Mouse (Mus musculus): ENCODE data around the gene Rps12. TPM values are rescaled to one million over a fixed set of nuclear protein-coding genes. Genes with fewer than 3 reads are reported as not detected.

The Rps12 gene
- polyA plus RNA-seq, 1 experiment from 2014 or later: 159 TPM

DNA sequence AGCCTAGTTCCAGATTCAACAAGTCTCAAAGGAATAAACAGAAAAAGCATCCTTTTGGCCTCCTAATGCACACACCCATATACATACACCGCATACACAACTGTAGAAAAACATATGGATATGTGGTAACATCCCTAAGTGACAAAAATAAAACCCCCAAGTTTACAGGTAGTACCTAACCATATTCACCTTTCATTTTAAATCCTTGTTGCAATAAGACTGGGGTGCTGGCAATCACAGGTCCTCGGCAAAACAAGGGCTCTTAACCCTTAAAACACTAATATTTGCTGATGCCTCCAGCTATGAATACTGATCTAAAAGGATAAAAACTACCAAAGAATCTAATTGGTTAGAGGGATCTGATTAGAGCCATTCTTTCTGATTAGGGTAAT is 3.6 kb downstream of the Rps12 start:
- 20% methylated on average over 2 of the region's 2 CpGs for WGBS
- Histone ChIP-seq H3K36me3 (peaks cover 48% of the 10 kb centered on the region), H3K27me3 (no peaks in the 10 kb centered on the region), H3K4me3 (replicated peaks) (no peak overlapping the region), H3K9ac (replicated peaks) (no peak overlapping the region), H3K4me1 (replicated peaks) (peaks cover 24% of the 10 kb centered on the region), H3K4me2 (no peak overlapping the region), H3K27ac (no peak overlapping the region), H3K9me3 (no peaks in the 10 kb centered on the region)
- ATAC-seq (ENCODE audit: insufficient number of reproducible peaks, insufficient read depth, low FRiP score, low TSS enrichment, low read depth): no peak

DNA sequence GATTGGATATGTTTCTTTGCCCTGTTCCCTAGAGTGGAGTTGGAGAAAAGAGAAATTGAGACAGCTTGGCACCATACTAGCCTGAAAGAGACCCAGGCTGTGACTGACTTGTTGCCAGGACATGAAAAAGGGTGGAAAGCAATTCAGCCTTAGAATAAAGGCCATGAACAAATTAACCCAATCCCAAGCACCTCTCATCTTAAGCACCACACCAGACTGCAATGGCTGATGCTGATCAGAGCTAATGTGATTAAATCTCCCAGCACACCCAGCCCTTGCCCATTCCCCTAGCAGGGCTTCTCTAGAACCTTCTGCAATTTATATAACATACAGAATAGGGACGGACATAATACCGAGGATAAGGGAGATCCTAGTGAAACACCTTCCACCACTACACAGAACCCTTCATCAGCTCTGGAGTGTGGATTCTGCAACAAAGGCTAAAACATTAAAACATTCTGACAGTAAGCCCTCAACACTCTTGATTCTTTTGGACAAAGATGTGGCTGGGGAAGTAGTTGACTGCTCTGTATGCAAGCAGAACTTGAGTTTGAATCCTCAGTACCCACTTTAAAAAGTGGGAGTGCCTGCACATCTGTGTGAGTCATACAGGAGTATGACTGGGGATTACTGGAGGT is 4.1 kb downstream of the Rps12 start:
- ATAC-seq (ENCODE audit: insufficient number of reproducible peaks, insufficient read depth, low FRiP score, low TSS enrichment, low read depth): no peak
- H3K36me3 ChIP-seq: peaks cover 48% of the 10 kb centered on the region
- peaks cover 19% of the 10 kb centered on the region for H3K4me1 ChIP-seq (replicated peaks)
- no peak overlapping the region for H3K4me2 ChIP-seq
- 37% methylated on average over 2 of the region's 2 CpGs for WGBS
- H3K27me3 ChIP-seq: no peaks in the 10 kb centered on the region
- H3K27ac ChIP-seq: no peak overlapping the region
- H3K9me3 ChIP-seq: no peaks in the 10 kb centered on the region
- no peak overlapping the region for H3K4me3 ChIP-seq (replicated peaks)
- H3K9ac ChIP-seq (replicated peaks): no peak overlapping the region

DNA sequence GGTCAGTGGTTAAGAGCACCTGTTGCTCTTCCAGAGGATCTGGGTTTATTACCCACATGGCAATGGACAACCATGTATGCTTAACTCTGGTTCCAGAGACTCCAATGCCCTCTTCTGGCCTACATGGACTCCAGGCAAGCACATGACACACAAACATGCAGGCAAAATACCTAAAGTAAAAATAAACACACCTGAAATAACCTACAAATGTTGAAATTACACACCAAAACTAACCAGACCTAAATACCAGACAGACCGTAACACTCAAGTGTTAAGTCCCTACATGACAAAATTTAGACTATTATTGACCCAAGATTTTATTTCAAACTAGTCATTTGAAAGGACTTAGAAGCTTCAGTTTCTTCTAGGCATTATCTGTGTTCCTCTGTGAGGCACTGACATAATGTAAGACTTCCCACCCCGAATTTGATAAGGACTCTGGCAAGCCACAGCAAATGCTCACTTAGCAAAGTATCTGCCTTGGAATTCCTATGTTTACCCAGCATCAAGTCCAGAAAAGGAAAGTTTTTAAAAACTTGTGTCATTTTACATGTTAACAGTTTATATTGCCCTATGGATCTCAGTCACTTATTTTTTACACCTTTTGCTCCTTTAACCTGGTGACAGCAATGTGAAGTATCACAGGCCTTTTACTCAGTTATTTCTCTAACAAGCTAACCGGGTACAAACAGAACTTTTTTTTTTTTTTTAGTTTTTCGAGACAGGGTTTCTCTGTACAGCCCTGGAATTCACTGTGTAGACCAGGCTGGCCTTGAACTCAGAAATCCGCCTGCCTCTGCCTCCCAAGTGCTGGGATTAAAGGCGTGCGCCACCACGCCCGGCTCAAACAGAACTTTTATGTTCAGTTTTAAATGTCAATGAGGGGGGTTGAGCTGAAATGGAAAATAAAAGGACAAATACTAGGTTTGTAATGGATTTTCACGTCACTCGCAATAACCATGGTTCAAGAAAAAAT is 5.0 kb downstream of the Rps12 start:
- Histone ChIP-seq H3K27me3 (no peaks in the 10 kb centered on the region), H3K36me3 (peaks cover 48% of the 10 kb centered on the region), H3K9me3 (no peaks in the 10 kb centered on the region), H3K4me3 (replicated peaks) (no peak overlapping the region), H3K4me2 (no peak overlapping the region), H3K4me1 (replicated peaks) (peaks cover 18% of the 10 kb centered on the region), H3K27ac (no peak overlapping the region), H3K9ac (replicated peaks) (no peak overlapping the region)
- 80% methylated on average over 11 of the region's 11 CpGs for WGBS
- ATAC-seq (ENCODE audit: insufficient number of reproducible peaks, insufficient read depth, low FRiP score, low TSS enrichment, low read depth): no peak

DNA sequence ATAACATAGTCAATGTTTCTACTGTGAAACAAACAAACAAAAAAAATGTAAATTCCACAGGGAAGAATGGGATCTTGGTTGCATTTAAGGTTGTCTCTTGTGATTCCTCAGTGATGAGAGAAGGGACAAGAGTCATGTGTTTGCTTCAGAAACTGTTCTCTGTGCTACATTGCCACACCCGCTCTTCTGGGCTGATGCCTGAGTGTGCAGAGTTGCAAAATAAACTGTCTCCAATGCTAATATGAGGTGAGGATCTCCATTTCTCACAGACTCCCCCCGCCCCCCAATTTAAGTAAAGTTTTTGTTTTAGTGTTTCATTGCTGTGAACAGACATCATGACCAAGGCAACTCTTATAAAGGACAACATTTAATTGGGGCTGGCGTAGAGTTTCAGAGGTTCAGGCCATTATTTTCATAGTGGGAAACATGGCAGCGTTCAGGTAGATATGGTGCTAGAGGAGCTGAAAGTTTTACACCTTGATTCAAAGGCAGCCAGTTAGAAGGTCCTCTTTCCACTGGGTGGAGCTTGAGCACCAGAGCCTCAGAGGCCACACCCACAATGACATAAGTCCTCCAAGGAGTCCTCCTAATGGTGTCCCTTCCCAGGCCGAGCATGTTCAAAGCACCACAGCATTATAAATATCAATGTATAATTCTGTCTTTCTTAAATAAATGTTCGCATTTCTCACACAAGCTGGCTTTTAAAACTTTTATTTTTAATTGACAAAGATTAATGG is 6.4 kb downstream of the Rps12 start:
- no peak overlapping the region for H3K4me2 ChIP-seq
- H3K36me3 ChIP-seq: peaks cover 45% of the 10 kb centered on the region
- no peaks in the 10 kb centered on the region for H3K27me3 ChIP-seq
- H3K9me3 ChIP-seq: no peaks in the 10 kb centered on the region
- H3K4me1 ChIP-seq (replicated peaks): peaks cover 11% of the 10 kb centered on the region
- 87% methylated on average over 6 of the region's 6 CpGs for WGBS
- H3K9ac ChIP-seq (replicated peaks): no peak overlapping the region
- H3K4me3 ChIP-seq (replicated peaks): no peak overlapping the region
- ATAC-seq (ENCODE audit: insufficient number of reproducible peaks, insufficient read depth, low FRiP score, low TSS enrichment, low read depth): no peak
- H3K27ac ChIP-seq: no peak overlapping the region

DNA sequence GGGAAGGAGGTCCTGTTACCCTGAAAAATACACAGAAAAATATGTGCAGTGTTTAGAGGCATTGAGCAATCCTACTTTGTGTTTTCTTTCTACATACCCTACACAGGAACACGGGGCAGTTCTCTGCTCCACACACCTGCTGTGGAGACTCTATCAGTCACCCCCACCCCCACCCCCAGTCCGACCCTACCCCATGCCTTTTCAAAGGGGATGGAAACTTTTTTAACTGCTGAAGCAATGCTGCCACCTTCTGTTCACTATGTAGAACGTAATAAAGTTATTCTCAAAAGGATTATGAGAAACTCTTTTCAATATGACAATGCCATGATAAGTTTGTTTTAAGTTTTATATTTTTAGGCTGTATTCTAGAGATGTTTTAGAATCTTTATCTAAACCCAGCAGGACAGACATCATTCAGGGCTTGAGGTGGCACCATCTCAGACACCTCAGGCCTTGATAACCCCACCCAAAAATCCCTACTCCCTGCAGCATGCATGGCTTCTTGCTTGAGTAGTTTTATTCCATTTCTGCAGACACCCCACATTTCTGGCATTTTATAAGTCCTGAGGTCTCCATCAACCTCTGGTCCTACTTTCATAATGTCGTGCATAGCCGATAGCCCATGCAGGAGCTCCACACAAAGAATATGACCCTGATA is 9.7 kb downstream of the Rps12 start:
- Histone ChIP-seq H3K9ac (replicated peaks) (no peak overlapping the region), H3K27me3 (no peaks in the 10 kb centered on the region), H3K4me1 (replicated peaks) (no peaks in the 10 kb centered on the region; the same call in 1 of the 2 replicates), H3K36me3 (peaks cover 15% of the 10 kb centered on the region; the same call in 1 of the 2 replicates), H3K4me2 (no peak overlapping the region), H3K9me3 (no peaks in the 10 kb centered on the region), H3K4me3 (replicated peaks) (no peak overlapping the region), H3K27ac (no peak overlapping the region)
- peak; percentile 73; the same call in 1 of the 2 replicates for ATAC-seq (ENCODE audit: insufficient number of reproducible peaks, insufficient read depth, low FRiP score, low TSS enrichment, low read depth)
- WGBS: 31% methylated on average over 5 of the region's 5 CpGs

DNA sequence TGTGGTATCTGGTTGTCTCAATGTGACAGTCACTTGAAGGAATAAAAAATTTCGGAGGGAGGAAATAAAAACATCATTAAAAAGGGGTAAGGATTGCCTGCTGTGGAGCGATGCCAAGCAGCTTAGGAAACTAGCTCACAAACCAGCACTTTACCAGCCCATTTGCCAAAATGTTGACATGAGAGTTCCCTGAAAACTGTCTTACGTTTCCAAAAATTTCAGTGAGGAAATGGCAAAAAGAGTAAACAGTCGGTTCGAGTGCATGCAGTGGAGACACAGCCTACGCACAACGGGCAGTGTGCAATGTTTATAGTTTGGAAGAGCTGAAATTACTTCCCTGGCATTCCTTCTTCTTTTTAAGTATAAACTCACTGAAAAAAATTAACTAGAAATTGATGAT is 32.9 kb downstream of the Rps12 start:
- Histone ChIP-seq H3K36me3 (no peaks in the 10 kb centered on the region), H3K9ac (replicated peaks) (no peak overlapping the region), H3K27ac (no peak overlapping the region), H3K9me3 (no peaks in the 10 kb centered on the region), H3K27me3 (no peaks in the 10 kb centered on the region), H3K4me1 (replicated peaks) (peaks cover 15% of the 10 kb centered on the region; the same call in 1 of the 2 replicates), H3K4me3 (replicated peaks) (no peak overlapping the region), H3K4me2 (no peak overlapping the region)
- ATAC-seq (ENCODE audit: insufficient number of reproducible peaks, insufficient read depth, low FRiP score, low TSS enrichment, low read depth): no peak
- WGBS: 48% methylated on average over 7 of the region's 7 CpGs

Other genes with a start within 250 kb of the Rps12 start
- gene Slc18b1, start 9.7 kb upstream of the Rps12 start, polyA plus RNA-seq (2016; fragmentation: Nextera tagmentation; extraction: Ambion mirVana): 13.4 and 15.2 TPM in 2 replicates
- not detected in 2 replicates for gene Vnn3, start 64.2 kb upstream of the Rps12 start, polyA plus RNA-seq (2016; fragmentation: Nextera tagmentation; extraction: Ambion mirVana)
- gene Vnn1, start 107.4 kb upstream of the Rps12 start, polyA plus RNA-seq (2016; fragmentation: Nextera tagmentation; extraction: Ambion mirVana): 0.61 and 1.0 TPM in 2 replicates
- not detected in 2 replicates for gene Taar1, start 133.1 kb upstream of the Rps12 start, polyA plus RNA-seq (2016; fragmentation: Nextera tagmentation; extraction: Ambion mirVana)
- gene Taar2, start 151.3 kb upstream of the Rps12 start, polyA plus RNA-seq (2016; fragmentation: Nextera tagmentation; extraction: Ambion mirVana): not detected in 2 replicates
- not detected in 2 replicates for gene Taar3, start 162.3 kb upstream of the Rps12 start, polyA plus RNA-seq (2016; fragmentation: Nextera tagmentation; extraction: Ambion mirVana)
- not detected in 2 replicates for gene Taar4, start 173.2 kb upstream of the Rps12 start, polyA plus RNA-seq (2016; fragmentation: Nextera tagmentation; extraction: Ambion mirVana)
- gene Taar5, start 183.4 kb upstream of the Rps12 start, polyA plus RNA-seq (2016; fragmentation: Nextera tagmentation; extraction: Ambion mirVana): not detected in 2 replicates
- not detected in 2 replicates for gene Taar6, start 198.4 kb upstream of the Rps12 start, polyA plus RNA-seq (2016; fragmentation: Nextera tagmentation; extraction: Ambion mirVana)
- gene Taar7a, start 206.2 kb upstream of the Rps12 start, polyA plus RNA-seq (2016; fragmentation: Nextera tagmentation; extraction: Ambion mirVana): not detected in 2 replicates
- not detected in 2 replicates for gene Taar7b, start 212.7 kb upstream of the Rps12 start, polyA plus RNA-seq (2016; fragmentation: Nextera tagmentation; extraction: Ambion mirVana)
- gene Taar7d, start 239.9 kb upstream of the Rps12 start, polyA plus RNA-seq (2016; fragmentation: Nextera tagmentation; extraction: Ambion mirVana): not detected in 2 replicates